Mouse (Mus musculus) inflammation-experienced regulatory T-cells, adult 6 months (primary cell): ENCODE measurements around the gene Hsp90ab1. TPM values are rescaled to one million over a fixed set of nuclear protein-coding genes. Genes with fewer than 3 reads are reported as not detected.

Experiments
- ATAC-seq: one replicate; pipeline ENCODE4 v1.8.0; 2017
- polyA plus RNA-seq, 3 experiments: library from polyadenylated mRNA; unstranded; fragments of 100-300 nt; shearing (Covaris generic); gene quantifications; one replicate each; pipeline ENCODE4 v1.2.1; 2017

The Hsp90ab1 gene
- polyA plus RNA-seq, 3 experiments from 2014 or later = 939 to 1,028 (median 983) TPM

DNA sequence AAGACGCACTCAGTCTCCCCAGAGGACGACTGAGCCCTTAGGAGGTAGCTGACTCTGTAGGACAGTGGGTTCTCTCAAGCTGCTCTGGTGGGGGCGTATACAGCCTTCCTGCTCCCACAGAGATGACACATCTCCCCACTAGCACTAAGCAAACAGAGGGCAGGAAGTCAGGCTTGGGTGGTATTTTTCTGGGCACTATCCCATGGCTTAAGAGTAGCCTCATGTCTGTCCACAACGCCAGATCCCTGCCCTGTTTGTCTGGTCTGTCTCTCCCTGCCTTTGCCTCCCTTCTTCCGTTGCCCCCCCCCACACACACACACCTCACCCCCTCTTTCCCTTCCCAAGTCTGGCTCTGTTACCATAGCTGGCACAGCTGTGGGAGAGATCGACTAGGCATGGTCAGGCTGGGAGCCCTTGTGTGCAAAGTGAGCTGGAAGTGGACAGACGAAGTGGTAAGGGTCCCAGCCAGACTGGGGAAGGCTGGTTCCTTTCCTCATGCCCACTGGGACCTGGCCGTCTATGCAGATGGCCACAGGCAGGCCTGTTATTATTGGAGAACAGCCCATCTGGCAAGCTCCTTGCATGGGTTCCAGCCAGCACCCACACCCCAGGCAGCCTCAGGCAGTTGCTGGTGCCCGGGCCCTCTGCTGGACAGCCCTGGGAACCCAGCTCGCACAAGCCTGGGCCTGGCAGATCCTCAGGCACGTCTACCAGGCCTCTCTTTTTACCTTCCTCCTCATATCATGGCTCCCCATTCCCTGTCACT, 23.7 kb upstream of the Hsp90ab1 start:
- ATAC-seq = no peak

GRCm38 (mm10) chr17:45595736-45596390, 22.8 kb upstream of the Hsp90ab1 start:
- ATAC-seq = peak; percentile 26

- ATAC-seq = peak; percentile 84
Measured at GRCm38 (mm10) chr17:45594881-45595735, 22.0 kb upstream of the Hsp90ab1 start.

GRCm38 (mm10) chr17:45594195-45594594, 21.1 kb upstream of the Hsp90ab1 start:
- ATAC-seq = no peak

DNA sequence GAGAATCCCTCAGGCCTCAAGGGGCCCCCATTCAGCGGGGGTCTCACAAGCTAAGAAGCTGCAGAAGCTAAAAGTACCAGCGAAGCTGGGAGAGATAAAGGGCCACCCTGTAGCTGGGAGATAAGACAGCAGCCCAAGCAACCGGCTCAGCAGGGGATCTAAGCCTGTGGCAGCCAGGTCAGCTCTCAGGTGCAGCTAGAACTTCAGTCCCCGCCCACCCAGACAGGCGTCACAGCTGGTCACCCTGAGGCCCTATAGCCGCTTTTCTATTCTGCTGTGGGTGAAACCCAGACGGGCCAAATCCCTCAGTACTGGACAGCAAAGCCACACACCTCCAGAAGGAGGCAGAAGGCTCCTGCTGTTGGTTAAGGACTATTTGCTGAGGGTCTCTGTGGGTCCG, 20.4 kb upstream of the Hsp90ab1 start:
- no peak for ATAC-seq

GRCm38 (mm10) chr17:45592606-45593431, 19.7 kb upstream of the Hsp90ab1 start:
- ATAC-seq = no peak

DNA sequence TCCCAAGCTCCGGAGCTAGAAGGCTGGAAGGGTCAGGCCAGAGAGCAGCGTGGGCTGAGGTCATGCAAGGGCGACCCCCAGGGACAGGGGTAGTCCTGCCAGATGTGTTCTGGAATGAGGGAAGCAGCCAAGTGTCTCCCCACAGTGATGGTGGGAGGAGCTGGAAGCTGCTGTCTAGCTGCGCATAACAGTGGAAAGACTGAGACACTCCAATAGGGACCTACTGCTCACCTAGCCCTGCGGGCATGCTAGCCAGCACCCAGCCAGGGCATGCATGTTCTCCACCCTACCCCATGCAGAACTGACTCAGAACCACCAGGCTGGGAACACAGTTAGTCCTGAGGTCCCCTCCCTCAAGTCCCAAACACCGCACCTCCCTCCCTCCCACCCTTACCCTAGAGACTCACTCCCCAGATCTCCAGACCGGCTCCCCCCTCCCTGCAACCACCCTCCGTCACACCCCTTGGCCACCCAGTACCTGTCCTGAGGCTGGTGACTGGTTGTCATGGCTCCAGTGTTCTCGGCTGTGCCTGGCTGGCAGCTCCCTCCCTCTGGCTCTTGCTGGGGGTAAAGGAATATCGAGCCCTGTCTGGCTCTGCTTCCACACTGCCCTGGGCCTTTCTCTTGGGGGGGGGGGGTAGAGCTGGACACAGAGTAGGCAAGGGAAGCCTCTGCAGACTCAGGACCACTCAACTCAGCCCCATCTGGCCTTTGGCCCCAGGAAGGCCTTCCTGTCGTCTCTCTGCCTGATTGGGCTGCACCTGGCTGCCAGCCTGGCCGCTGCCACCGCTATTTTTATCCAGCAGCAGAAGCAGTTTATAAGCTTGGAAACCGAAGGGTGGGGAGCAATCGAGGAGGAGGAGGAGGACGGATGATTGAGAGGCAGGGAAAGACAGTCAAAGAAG, 18.9 kb upstream of the Hsp90ab1 start:
- ATAC-seq = no peak

DNA sequence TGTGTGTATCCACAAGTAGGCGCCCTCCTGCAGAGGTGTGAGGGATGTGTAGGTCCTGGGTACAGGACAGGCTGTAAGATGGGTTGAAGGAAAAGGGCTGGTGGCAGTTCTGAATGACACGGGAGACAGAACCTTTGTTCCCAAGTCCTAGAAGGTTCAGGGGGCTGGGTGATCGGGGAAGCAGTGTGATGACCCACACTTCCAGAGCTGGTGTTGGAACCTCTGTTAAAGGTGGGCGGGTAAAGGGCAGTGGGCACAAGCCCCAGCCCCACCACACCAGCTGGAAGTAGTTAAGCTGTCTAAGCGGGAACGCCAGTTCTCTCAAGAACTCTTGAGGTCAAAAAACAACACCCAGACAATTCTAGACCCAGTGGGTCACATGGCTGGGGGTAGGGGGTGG, 17.3 kb upstream of the Hsp90ab1 start:
- ATAC-seq = no peak

GRCm38 (mm10) chr17:45589844-45590243, 16.8 kb upstream of the Hsp90ab1 start:
- no peak for ATAC-seq

- ATAC-seq = no peak
Measured at GRCm38 (mm10) chr17:45589236-45589635, 16.2 kb upstream of the Hsp90ab1 start.

DNA sequence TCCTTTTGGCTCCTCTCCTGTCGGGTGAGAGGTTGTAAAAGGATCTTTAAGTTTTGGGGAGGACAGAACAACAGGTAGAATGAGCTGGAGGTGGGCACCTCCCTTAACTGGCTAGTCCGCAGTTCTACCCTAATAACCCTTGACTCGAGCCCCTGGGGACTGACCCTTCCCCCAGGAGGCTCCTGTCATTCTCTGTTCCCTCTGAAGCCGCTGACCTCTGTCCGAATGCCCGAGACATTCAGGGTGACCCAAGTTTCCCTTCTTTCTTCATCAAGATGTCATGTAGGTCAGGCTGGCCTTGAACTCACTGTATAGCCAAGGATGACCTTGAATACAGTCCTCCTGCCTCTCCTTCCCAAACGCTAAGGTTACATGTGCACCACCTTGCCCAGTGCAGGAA, 15.3 kb upstream of the Hsp90ab1 start:
- ATAC-seq = no peak

DNA sequence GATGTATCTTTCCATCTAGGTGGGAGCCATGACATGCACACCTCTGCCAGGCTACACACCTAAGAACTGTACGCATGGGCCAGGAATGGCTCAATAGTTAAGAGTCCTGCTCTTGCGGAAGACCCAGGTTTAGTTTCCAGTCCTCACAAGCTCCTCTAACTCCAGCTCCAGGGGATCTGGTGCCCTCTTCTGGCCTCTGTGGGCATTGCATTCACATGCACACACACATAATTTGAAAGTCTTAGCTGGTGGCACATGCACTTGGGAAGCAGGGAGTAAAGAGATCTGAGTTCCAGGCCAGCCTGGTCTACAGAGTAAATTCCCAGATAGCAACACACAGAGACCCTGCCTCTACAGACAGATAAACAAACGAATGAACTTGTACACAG, 13.4 kb upstream of the Hsp90ab1 start:
- ATAC-seq = no peak

DNA sequence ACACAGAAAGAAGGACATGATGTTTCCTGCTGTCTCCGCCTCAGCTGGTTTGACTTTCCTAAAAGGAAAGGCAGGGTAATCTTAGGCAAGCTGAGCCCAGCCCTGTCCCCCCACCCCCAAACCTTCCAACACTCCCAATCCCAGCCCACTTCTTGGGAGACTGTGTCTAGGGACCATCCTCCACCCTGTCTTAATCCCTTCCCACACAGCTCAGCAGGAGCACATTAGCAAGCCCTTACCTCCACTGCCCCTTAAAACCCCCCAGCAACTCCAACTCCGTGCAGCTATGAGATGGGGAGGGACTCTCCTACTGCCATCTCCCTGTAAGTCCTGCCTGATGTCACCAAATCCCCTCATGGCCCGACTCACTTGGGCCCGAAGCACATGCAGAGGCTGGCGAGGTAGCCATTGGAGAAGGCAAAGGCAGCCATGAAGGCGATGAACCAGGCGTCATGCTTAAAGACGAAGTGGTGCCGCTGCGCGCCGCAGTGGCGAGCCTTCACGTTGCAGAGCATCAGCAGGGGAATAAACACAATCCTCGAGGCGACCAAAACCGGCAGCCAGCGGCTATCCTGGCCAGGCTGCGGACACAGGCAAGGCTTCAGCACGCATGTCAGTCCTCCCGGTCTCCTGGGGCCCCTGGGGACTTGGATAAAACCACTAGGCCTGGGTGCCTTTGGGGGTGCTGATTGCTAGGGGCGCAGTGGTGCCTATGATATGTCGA, 12.8 kb upstream of the Hsp90ab1 start:
- ATAC-seq = no peak

- no peak for ATAC-seq
Measured at GRCm38 (mm10) chr17:45584939-45585678, 12.0 kb upstream of the Hsp90ab1 start.

GRCm38 (mm10) chr17:45584096-45584896, 11.2 kb upstream of the Hsp90ab1 start:
- no peak for ATAC-seq

GRCm38 (mm10) chr17:45582715-45583355, 9.8 kb upstream of the Hsp90ab1 start:
- ATAC-seq = no peak

GRCm38 (mm10) chr17:45582188-45582587, 9.1 kb upstream of the Hsp90ab1 start:
- ATAC-seq = no peak

- ATAC-seq = peak; percentile 85
Measured at GRCm38 (mm10) chr17:45581567-45581983, 8.5 kb upstream of the Hsp90ab1 start.
